Mouse (Mus musculus): ENCODE measurements at regions not wholly inside any gene's neighbourhood (a gene's known extent, or its start where the extent isn't known, plus 50 kb on each side); places are given as distances from the start of the nearest gene placed in this dataset.

DNA sequence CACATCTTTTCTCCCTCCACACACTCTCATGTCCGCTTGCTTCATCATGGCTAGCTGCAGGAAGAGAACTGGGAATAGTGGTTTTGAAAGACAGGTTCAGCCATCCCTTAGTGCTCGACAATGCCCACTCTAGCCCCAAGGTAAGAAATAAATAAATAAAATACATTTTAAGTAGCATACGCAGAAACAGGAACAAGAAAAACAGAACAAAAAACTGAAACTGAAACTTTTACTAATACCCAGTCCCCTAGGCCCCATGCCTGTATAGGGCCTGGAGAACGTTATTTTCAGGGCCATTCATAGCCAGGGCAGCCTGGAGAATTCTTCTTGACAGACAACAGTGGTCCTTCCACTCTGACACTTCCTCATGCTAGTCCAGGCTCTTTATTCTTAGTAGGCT lies 216.4 kb upstream of the Hes1 start:
- TF ChIP-seq CTCF (conservative IDR thresholded peaks at IDR 0.05; ENCODE audit: insufficient read depth, insufficient read length, low read depth, low read length), result no peak
- TF ChIP-seq POLR2A (IDR thresholded peaks at IDR 0.05; ENCODE audit: low read depth, low read length), result no peak

All from kidney, adult 2 months (tissue).